ENCODE assay signal across 8 mouse cellular contexts in genomic region chr2:168050000-168050942, GRCm38 (mm10). TPM values are rescaled to one million over a fixed set of nuclear protein-coding genes. Genes with fewer than 3 reads are reported as not detected.
DNase-seq lines count a peak whose midpoint lies in the region; ATAC-seq and TF ChIP-seq lines count a peak whose summit lies in the region.

No protein-coding gene starts in this region.

- H3K9ac ChIP-seq in forebrain, embryonic 12.5 days, result peak overlapping the region; percentile 55
- H3K9ac ChIP-seq in hindbrain, embryonic 16.5 days (ENCODE audit: low read depth, low read length), result peak overlapping the region; percentile 57
- peak overlapping the region; percentile 62 for H3K9ac ChIP-seq in liver, embryonic 12.5 days

- peak overlapping the region; percentile 83 for H3K4me2 ChIP-seq in forebrain, embryonic 12.5 days
- H3K4me2 ChIP-seq in hindbrain, embryonic 16.5 days (ENCODE audit: low read length), result peak overlapping the region; percentile 82
- H3K4me2 ChIP-seq in liver, embryonic 12.5 days, result peak overlapping the region; percentile 93

- no peak for TF ChIP-seq POLR2A in spleen, adult 2 months (IDR thresholded peaks at IDR 0.05; ENCODE audit: low read depth, low read length)

- H3K9me3 ChIP-seq in forebrain, embryonic 12.5 days, result no peaks in the 10 kb centered on the region
- H3K9me3 ChIP-seq in hindbrain, embryonic 16.5 days (ENCODE audit: control insufficient read depth, low read length), result no peaks in the 10 kb centered on the region
- H3K9me3 ChIP-seq in liver, embryonic 12.5 days (replicated peaks), result no peaks in the 10 kb centered on the region

- peaks cover 12% of the 10 kb centered on the region for H3K27me3 ChIP-seq in spleen, adult 2 months (ENCODE audit: control insufficient read depth, insufficient read depth, low read length)
- H3K27me3 ChIP-seq in forebrain, embryonic 12.5 days, result peaks cover 61% of the 10 kb centered on the region
- peaks cover 27% of the 10 kb centered on the region for H3K27me3 ChIP-seq in hindbrain, embryonic 16.5 days (replicated peaks; ENCODE audit: control insufficient read depth, insufficient read depth, low read length)
- peaks cover 39% of the 10 kb centered on the region for H3K27me3 ChIP-seq in liver, embryonic 12.5 days (replicated peaks)

- 5% methylated on average over 56 of the region's 56 CpGs for WGBS in spleen, adult 2 months
- WGBS in forebrain, embryonic 12.5 days, result under 1% methylated on average over 56 of the region's 56 CpGs
- WGBS in hindbrain, embryonic 16.5 days, result under 1% methylated on average over 56 of the region's 56 CpGs
- WGBS in liver, embryonic 12.5 days (ENCODE audit: insufficient replicate concordance), result under 1% methylated on average over 56 of the region's 56 CpGs

- H3K36me3 ChIP-seq in spleen, adult 2 months (ENCODE audit: control insufficient read depth, insufficient read depth, low read length), result no peaks in the 10 kb centered on the region
- H3K36me3 ChIP-seq in forebrain, embryonic 12.5 days (replicated peaks), result no peaks in the 10 kb centered on the region
- no peaks in the 10 kb centered on the region for H3K36me3 ChIP-seq in hindbrain, embryonic 16.5 days (ENCODE audit: control insufficient read depth, insufficient read depth, low read length)
- no peaks in the 10 kb centered on the region for H3K36me3 ChIP-seq in liver, embryonic 12.5 days

- no peak for DNase-seq in spleen, adult 2 months (ENCODE audit: low read depth in 1 of 2, low spot score in 2 of 2)
- DNase-seq in spleen, postnatal 14 days (ENCODE audit: low spot score in 2 of 2), result no peak
- DNase-seq in retina, embryonic 14.5 days (ENCODE audit: low spot score), result peak; percentile 27
- DNase-seq in cerebellum, adult 11 months, result no peak

- H3K4me3 ChIP-seq in spleen, adult 2 months (ENCODE audit: extremely low read depth, insufficient read depth, insufficient read length), result peak overlapping the region; percentile 33; the same call in 1 of the 2 replicates
- peak overlapping the region; percentile 45 for H3K4me3 ChIP-seq in forebrain, embryonic 12.5 days (replicated peaks)
- peak overlapping the region; percentile 44 for H3K4me3 ChIP-seq in hindbrain, embryonic 16.5 days (ENCODE audit: low read length)
- H3K4me3 ChIP-seq in liver, embryonic 12.5 days, result peak overlapping the region; percentile 61

- no peak overlapping the region for H3K27ac ChIP-seq in spleen, adult 2 months (ENCODE audit: insufficient read depth, low read length)
- H3K27ac ChIP-seq in forebrain, embryonic 12.5 days, result no peak overlapping the region
- no peak overlapping the region for H3K27ac ChIP-seq in hindbrain, embryonic 16.5 days (ENCODE audit: low read depth, low read length)
- H3K27ac ChIP-seq in liver, embryonic 12.5 days, result peak overlapping the region; percentile 62; the same call in 1 of the 2 replicates

- peaks cover 6% of the 10 kb centered on the region for H3K4me1 ChIP-seq in spleen, adult 2 months (ENCODE audit: control insufficient read depth, insufficient read depth, insufficient read length)
- H3K4me1 ChIP-seq in forebrain, embryonic 12.5 days, result peaks cover 24% of the 10 kb centered on the region
- peaks cover 18% of the 10 kb centered on the region for H3K4me1 ChIP-seq in hindbrain, embryonic 16.5 days (ENCODE audit: control insufficient read depth, insufficient read depth, low read depth, low read length)
- H3K4me1 ChIP-seq in liver, embryonic 12.5 days, result peaks cover 42% of the 10 kb centered on the region

- no peak for ATAC-seq in forebrain, embryonic 12.5 days (ENCODE audit: low FRiP score)
- ATAC-seq in hindbrain, embryonic 16.5 days, result no peak
- ATAC-seq in liver, embryonic 12.5 days, result peak; percentile 82
- no peak for ATAC-seq in monocyte, adult 5-6 weeks (replicated peaks; ENCODE audit: insufficient number of reproducible peaks, low FRiP score, low TSS enrichment, poor library complexity, severe bottlenecking)

- no peak for TF ChIP-seq CTCF in spleen, adult 2 months (IDR thresholded peaks at IDR 0.05; ENCODE audit: extremely low read depth, insufficient read depth, insufficient read length, insufficient replicate concordance)

RNA-seq across cellular contexts. Expression of gene Pard6b, which starts 30.5 kb away (rescaled TPM):
- 1.5 and 2.1 TPM in 2 replicates for polyA plus RNA-seq in spleen, adult 2 months (2012; rRNA removed)
- polyA plus RNA-seq in forebrain, embryonic 12.5 days (2016; fragmentation: Nextera tagmentation; extraction: Ambion mirVana), result 11.4 and 13.5 TPM in 2 replicates
- polyA plus RNA-seq in hindbrain, embryonic 16.5 days (2015; fragmentation: Nextera tagmentation; extraction: Ambion mirVana), result 4.5 and 6.6 TPM in 2 replicates
- polyA plus RNA-seq in liver, embryonic 12.5 days (2016; fragmentation: Nextera tagmentation; extraction: Ambion mirVana), result 4.5 and 4.9 TPM in 2 replicates
- 0.78 to 2.5 TPM in 2 of 3 replicates, not detected in the other for total RNA-seq in monocyte, adult 5-6 weeks (2017)

RNA-seq across cellular contexts. Expression of gene Ripor3, which starts 39.9 kb away (rescaled TPM):
- polyA plus RNA-seq in spleen, adult 2 months (2012; rRNA removed), result 5.3 and 6.7 TPM in 2 replicates
- 0.24 and 0.82 TPM in 2 replicates for polyA plus RNA-seq in forebrain, embryonic 12.5 days (2016; fragmentation: Nextera tagmentation; extraction: Ambion mirVana)
- 0.19 and 0.70 TPM in 2 replicates for polyA plus RNA-seq in hindbrain, embryonic 16.5 days (2015; fragmentation: Nextera tagmentation; extraction: Ambion mirVana)
- 2.4 and 2.9 TPM in 2 replicates for polyA plus RNA-seq in liver, embryonic 12.5 days (2016; fragmentation: Nextera tagmentation; extraction: Ambion mirVana)
- 0.21 to 0.58 TPM in 2 of 3 replicates, not detected in the other for total RNA-seq in monocyte, adult 5-6 weeks (2017)
